Mouse (Mus musculus) cortical plate, adult 2 months (tissue): ENCODE results near the gene Apof.

Source experiments
- CTCF ChIP-seq: fragments of 200-500 bp; IDR thresholded peaks from 2 replicates; pipeline ENCODE4 v1.5.1; 2011; ENCODE audit warnings: mild to moderate bottlenecking, control low read depth, low read length; ENCODE audit not compliant: insufficient read depth; ENCODE audit errors: extremely low read depth
- POLR2A ChIP-seq: fragments of 200-500 bp; IDR thresholded peaks from 2 replicates; pipeline ENCODE4 v1.6.1; 2011; ENCODE audit warnings: mild to moderate bottlenecking, low read length, control low read depth; ENCODE audit not compliant: insufficient read depth; ENCODE audit errors: extremely low read depth

DNA sequence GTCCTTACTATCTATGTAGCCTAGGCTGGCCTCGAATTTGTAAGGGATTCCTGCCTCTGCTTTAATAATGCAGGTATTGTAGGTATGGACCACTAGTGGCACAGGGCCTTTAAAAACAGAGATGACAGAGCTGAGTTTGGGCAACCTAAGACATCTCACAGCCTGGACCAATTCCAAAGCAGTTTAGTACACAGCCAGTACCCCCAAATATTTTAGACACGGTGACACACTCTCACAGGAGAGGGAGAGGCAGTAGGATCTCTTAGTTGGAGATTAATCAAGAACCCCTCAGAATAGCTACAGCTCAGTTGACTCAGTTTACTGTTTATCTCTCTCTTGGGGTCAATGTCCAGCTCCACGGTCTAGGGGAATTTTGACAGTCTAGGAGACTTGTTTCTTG, 33.9 kb downstream of the Apof start:
- TF ChIP-seq POLR2A: no peak
- no peak for TF ChIP-seq CTCF
